Mouse (Mus musculus): ENCODE data around the gene Klrb1b. TPM values are rescaled to one million over a fixed set of nuclear protein-coding genes. Genes with fewer than 3 reads are reported as not detected.

Gene Klrb1b
- polyA plus RNA-seq, 1 experiment from 2014 or later = not detected

GRCm38 (mm10) chr6:128839921-128840320 lies 13.8 kb upstream of the Klrb1b start:
- Histone ChIP-seq H3K27me3 (replicated peaks) (no peaks in the 10 kb centered on the region), H3K4me3 (replicated peaks) (peak overlapping the region; percentile 77), H3K9ac (replicated peaks) (no peak overlapping the region), H3K27ac (replicated peaks) (no peak overlapping the region; the same call in 1 of the 2 replicates), H3K4me1 (peaks cover 33% of the 10 kb centered on the region), H3K36me3 (no peaks in the 10 kb centered on the region), H3K4me2 (peak overlapping the region; percentile 70), H3K9me3 (replicated peaks) (no peaks in the 10 kb centered on the region)
- WGBS = 76% methylated on average over 7 of the region's 7 CpGs
- no peak for ATAC-seq (ENCODE audit: low FRiP score)

- H3K36me3 ChIP-seq = no peaks in the 10 kb centered on the region
- no peaks in the 10 kb centered on the region for H3K9me3 ChIP-seq (replicated peaks)
- peaks cover 28% of the 10 kb centered on the region for H3K4me1 ChIP-seq
- peak overlapping the region; percentile 70 for H3K4me2 ChIP-seq
- 0 out of 2 replicates have a peak, but pooled peaks have one; percentile 0 for ATAC-seq (ENCODE audit: low FRiP score)
- peak overlapping the region; percentile 77 for H3K4me3 ChIP-seq (replicated peaks)
- H3K9ac ChIP-seq (replicated peaks) = peak overlapping the region; percentile 40
- peak overlapping the region; percentile 93 for H3K27ac ChIP-seq (replicated peaks)
- under 1% methylated on average over 17 of the region's 17 CpGs for WGBS
- no peaks in the 10 kb centered on the region for H3K27me3 ChIP-seq (replicated peaks)
These were observed 13.2 kb upstream of the Klrb1b start for GRCm38 (mm10) chr6:128839266-128839771.

GRCm38 (mm10) chr6:128838342-128839265 lies 12.5 kb upstream of the Klrb1b start:
- H3K4me3 ChIP-seq (replicated peaks) = peak overlapping the region; percentile 77
- no peaks in the 10 kb centered on the region for H3K9me3 ChIP-seq (replicated peaks)
- H3K27ac ChIP-seq (replicated peaks) = peak overlapping the region; percentile 93
- no peaks in the 10 kb centered on the region for H3K36me3 ChIP-seq
- H3K9ac ChIP-seq (replicated peaks) = peak overlapping the region; percentile 80
- under 1% methylated on average over 49 of the region's 49 CpGs for WGBS
- H3K4me2 ChIP-seq = peak overlapping the region; percentile 70
- no peaks in the 10 kb centered on the region for H3K27me3 ChIP-seq (replicated peaks)
- ATAC-seq (ENCODE audit: low FRiP score) = peak; percentile 68
- peaks cover 24% of the 10 kb centered on the region for H3K4me1 ChIP-seq

GRCm38 (mm10) chr6:128837454-128838341 lies 11.6 kb upstream of the Klrb1b start:
- peaks cover 24% of the 10 kb centered on the region for H3K4me1 ChIP-seq
- WGBS = 3% methylated on average over 14 of the region's 14 CpGs
- peak overlapping the region; percentile 93 for H3K27ac ChIP-seq (replicated peaks)
- H3K4me3 ChIP-seq (replicated peaks) = peak overlapping the region; percentile 77
- H3K27me3 ChIP-seq (replicated peaks) = no peaks in the 10 kb centered on the region
- no peaks in the 10 kb centered on the region for H3K9me3 ChIP-seq (replicated peaks)
- peak overlapping the region; percentile 43 for H3K9ac ChIP-seq (replicated peaks)
- peak overlapping the region; percentile 70 for H3K4me2 ChIP-seq
- no peaks in the 10 kb centered on the region for H3K36me3 ChIP-seq
- peak; percentile 40 for ATAC-seq (ENCODE audit: low FRiP score)

DNA sequence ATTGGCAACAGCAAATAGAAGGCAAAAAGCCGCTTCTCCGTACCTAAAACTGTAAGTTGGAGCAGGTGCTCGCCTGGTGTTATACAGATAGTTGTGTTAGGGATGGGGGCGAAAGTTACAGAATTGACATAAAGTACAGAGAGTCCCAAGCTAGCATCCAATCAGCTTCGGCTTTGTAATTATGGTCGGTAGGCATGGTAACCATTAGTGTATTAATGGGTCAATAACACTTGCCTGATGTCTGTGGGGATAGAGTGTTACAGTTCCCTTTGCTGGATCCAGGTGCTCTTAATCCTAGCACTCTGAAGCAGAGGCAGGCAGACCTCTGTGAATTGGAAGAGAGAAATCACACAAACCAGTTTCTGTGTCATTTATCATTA lies 10.8 kb upstream of the Klrb1b start:
- H3K4me1 ChIP-seq = peaks cover 22% of the 10 kb centered on the region
- peak overlapping the region; percentile 70 for H3K4me2 ChIP-seq
- H3K4me3 ChIP-seq (replicated peaks) = peak overlapping the region; percentile 77
- H3K9me3 ChIP-seq (replicated peaks) = no peaks in the 10 kb centered on the region
- no peak overlapping the region for H3K9ac ChIP-seq (replicated peaks)
- WGBS = 86% methylated on average over 6 of the region's 6 CpGs
- H3K27ac ChIP-seq (replicated peaks) = peak overlapping the region; percentile 93
- H3K27me3 ChIP-seq (replicated peaks) = no peaks in the 10 kb centered on the region
- H3K36me3 ChIP-seq = no peaks in the 10 kb centered on the region
- ATAC-seq (ENCODE audit: low FRiP score) = no peak

GRCm38 (mm10) chr6:128836191-128836954 lies 10.2 kb upstream of the Klrb1b start:
- ATAC-seq (ENCODE audit: low FRiP score) = no peak
- H3K4me3 ChIP-seq (replicated peaks) = no peak overlapping the region
- no peaks in the 10 kb centered on the region for H3K36me3 ChIP-seq
- WGBS = 79% methylated on average over 8 of the region's 8 CpGs
- H3K9me3 ChIP-seq (replicated peaks) = no peaks in the 10 kb centered on the region
- H3K27ac ChIP-seq (replicated peaks) = no peak overlapping the region
- H3K9ac ChIP-seq (replicated peaks) = no peak overlapping the region
- peaks cover 16% of the 10 kb centered on the region for H3K4me1 ChIP-seq
- H3K27me3 ChIP-seq (replicated peaks) = no peaks in the 10 kb centered on the region
- peak overlapping the region; percentile 70; the same call in 1 of the 2 replicates for H3K4me2 ChIP-seq

DNA sequence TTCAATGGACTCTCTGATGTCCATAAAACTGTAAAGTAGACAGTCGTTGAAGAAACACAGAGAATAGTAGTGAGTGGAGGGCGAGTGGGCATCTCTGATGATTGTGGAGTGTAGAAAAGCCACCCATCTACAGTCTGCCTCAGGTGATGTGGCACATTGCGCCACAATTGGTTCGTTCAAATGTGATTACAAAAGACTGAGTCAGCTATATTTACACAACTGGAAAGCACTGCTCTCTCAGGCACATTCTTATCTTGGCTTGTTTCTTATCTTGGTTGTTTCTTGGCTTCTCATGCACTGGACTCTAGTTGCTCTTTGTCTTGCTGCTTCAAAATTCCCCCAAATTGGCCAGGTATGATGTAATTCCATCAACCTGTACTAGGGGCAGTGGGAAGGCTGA lies 9.4 kb upstream of the Klrb1b start:
- no peak for ATAC-seq (ENCODE audit: low FRiP score)
- Histone ChIP-seq H3K9me3 (replicated peaks) (no peaks in the 10 kb centered on the region), H3K36me3 (no peaks in the 10 kb centered on the region), H3K27me3 (replicated peaks) (no peaks in the 10 kb centered on the region), H3K4me3 (replicated peaks) (no peak overlapping the region), H3K4me1 (peaks cover 16% of the 10 kb centered on the region), H3K4me2 (no peak overlapping the region), H3K27ac (replicated peaks) (no peak overlapping the region), H3K9ac (replicated peaks) (no peak overlapping the region)
- WGBS = 84% methylated on average over 4 of the region's 4 CpGs

- 85% methylated on average over 10 of the region's 10 CpGs for WGBS
- Histone ChIP-seq H3K9me3 (replicated peaks) (no peaks in the 10 kb centered on the region), H3K9ac (replicated peaks) (no peak overlapping the region), H3K27me3 (replicated peaks) (no peaks in the 10 kb centered on the region), H3K36me3 (no peaks in the 10 kb centered on the region), H3K4me3 (replicated peaks) (no peak overlapping the region), H3K27ac (replicated peaks) (no peak overlapping the region), H3K4me1 (0 out of 2 replicates have a peak, but pooled peaks cover 9% of the 10 kb centered on the region), H3K4me2 (no peak overlapping the region)
- no peak for ATAC-seq (ENCODE audit: low FRiP score)
These were observed 6.9 kb upstream of the Klrb1b start for GRCm38 (mm10) chr6:128833046-128833445.

GRCm38 (mm10) chr6:128829837-128830236 lies 3.7 kb upstream of the Klrb1b start:
- Histone ChIP-seq H3K4me2 (no peak overlapping the region), H3K9ac (replicated peaks) (no peak overlapping the region), H3K4me1 (no peaks in the 10 kb centered on the region), H3K36me3 (no peaks in the 10 kb centered on the region), H3K4me3 (replicated peaks) (no peak overlapping the region), H3K27ac (replicated peaks) (no peak overlapping the region), H3K9me3 (replicated peaks) (no peaks in the 10 kb centered on the region), H3K27me3 (replicated peaks) (no peaks in the 10 kb centered on the region)
- no peak for ATAC-seq (ENCODE audit: low FRiP score)
- WGBS = 65% methylated on average over 4 of the region's 4 CpGs

- no peak overlapping the region for H3K27ac ChIP-seq (replicated peaks)
- no peaks in the 10 kb centered on the region for H3K9me3 ChIP-seq (replicated peaks)
- ATAC-seq (ENCODE audit: low FRiP score) = no peak
- WGBS = 86% methylated on average over 3 of the region's 3 CpGs
- H3K4me2 ChIP-seq = no peak overlapping the region
- no peak overlapping the region for H3K9ac ChIP-seq (replicated peaks)
- no peaks in the 10 kb centered on the region for H3K4me1 ChIP-seq
- no peaks in the 10 kb centered on the region for H3K27me3 ChIP-seq (replicated peaks)
- H3K36me3 ChIP-seq = no peaks in the 10 kb centered on the region
- H3K4me3 ChIP-seq (replicated peaks) = no peak overlapping the region
These were observed 650 bp upstream of the Klrb1b start for GRCm38 (mm10) chr6:128826781-128827180.

All from neural tube, embryonic 15.5 days (tissue).